Mouse (Mus musculus): ENCODE data around the gene Vmn1r5. TPM values are rescaled to one million over a fixed set of nuclear protein-coding genes. Genes with fewer than 3 reads are reported as not detected.

Gene Vmn1r5
- polyA plus RNA-seq (2021; fragmentation: Nextera tagmentation): not detected in 2 replicates
- long read RNA-seq, experiment 1: 0 reads
- long read RNA-seq, experiment 2: 0 reads

GRCm38 (mm10) chr6:56969973-56970372, at the start of gene Vmn1r5:
Gene Vmn1r5, plus strand, starts transcription at chr6:56970273.

GRCm38 (mm10) chr6:56923726-56924707, 46.1 kb upstream of the Vmn1r5 start, which contains the start of the genes Nt5c3 and Vmn1r4:
Gene Nt5c3, minus strand, starts transcription at chr6:56923932.
Gene Vmn1r4, plus strand, starts transcription at chr6:56924015.

GRCm38 (mm10) chr6:56996943-56997342, 26.9 kb downstream of the Vmn1r5 start, which contains the start of gene Vmn1r6:
Gene Vmn1r6, plus strand, starts transcription at chr6:56997243.

GRCm38 (mm10) chr6:57025224-57025623, 55.2 kb downstream of the Vmn1r5 start, which contains the start of gene Vmn1r7:
Gene Vmn1r7, minus strand, starts transcription at chr6:57025324.

GRCm38 (mm10) chr6:57031984-57032383, 61.9 kb downstream of the Vmn1r5 start, which contains the start of gene Vmn1r8:
Gene Vmn1r8, plus strand, starts transcription at chr6:57032284.

Other genes with a start within 250 kb of the Vmn1r5 start
- 17.2 and 22.6 TPM in 2 replicates for gene Kbtbd2, start 172.5 kb upstream of the Vmn1r5 start, polyA plus RNA-seq (2021; fragmentation: Nextera tagmentation)
- gene Fkbp9, start 138.2 kb upstream of the Vmn1r5 start, polyA plus RNA-seq (2021; fragmentation: Nextera tagmentation): 25.1 and 37.5 TPM in 2 replicates
- gene Nt5c3, start 46.3 kb upstream of the Vmn1r5 start, polyA plus RNA-seq (2021; fragmentation: Nextera tagmentation): 93.8 and 101 TPM in 2 replicates
- gene Vmn1r4, start 46.3 kb upstream of the Vmn1r5 start, polyA plus RNA-seq (2021; fragmentation: Nextera tagmentation): 0.13 and 0.38 TPM in 2 replicates
- not detected in 2 replicates for gene Vmn1r6, start 27.0 kb downstream of the Vmn1r5 start, polyA plus RNA-seq (2021; fragmentation: Nextera tagmentation)
- gene Vmn1r7, start 55.1 kb downstream of the Vmn1r5 start, polyA plus RNA-seq (2021; fragmentation: Nextera tagmentation): not detected in 2 replicates
- gene Vmn1r8, start 62.0 kb downstream of the Vmn1r5 start, polyA plus RNA-seq (2021; fragmentation: Nextera tagmentation): not detected in 2 replicates
- gene Vmn1r9, start 96.5 kb downstream of the Vmn1r5 start, polyA plus RNA-seq (2021; fragmentation: Nextera tagmentation): not detected in 2 replicates
- not detected in 2 replicates for gene Vmn1r10, start 139.2 kb downstream of the Vmn1r5 start, polyA plus RNA-seq (2021; fragmentation: Nextera tagmentation)
- gene Vmn1r11, start 163.2 kb downstream of the Vmn1r5 start, polyA plus RNA-seq (2021; fragmentation: Nextera tagmentation): not detected in 2 replicates
- gene Vmn1r12, start 186.6 kb downstream of the Vmn1r5 start, polyA plus RNA-seq (2021; fragmentation: Nextera tagmentation): not detected in 2 replicates
- not detected in 2 replicates for gene Vmn1r13, start 233.0 kb downstream of the Vmn1r5 start, polyA plus RNA-seq (2021; fragmentation: Nextera tagmentation)